In genomic region chr16:70352571-70352970, GRCm38 (mm10) we compare ENCODE assay signal across 16 mouse cellular contexts. TPM values are rescaled to one million over a fixed set of nuclear protein-coding genes. Genes with fewer than 3 reads are reported as not detected.
A peak's percentile ranks its signal among the peaks of the same experiment; 100 is the strongest.
DNase-seq lines count a peak whose midpoint lies in the region; ATAC-seq lines count a peak whose summit lies in the region.
"Had no signal": no experiment of that assay in that cellular context is flagged by ENCODE, and none has a peak within 500 bp of the region (broad histone marks: within the 10 kb centered on the region; RNA-seq: fewer than 3 reads in every experiment).

No protein-coding gene starts in this region.

- H3K4me2 ChIP-seq in kidney, embryonic 15.5 days = no peak overlapping the region
- H3K4me2 ChIP-seq in lung, embryonic 16.5 days (ENCODE audit: low read depth, low read length) = no peak overlapping the region
- no peak overlapping the region for H3K4me2 ChIP-seq in heart, embryonic 11.5 days
- H3K4me2 ChIP-seq: liver, embryonic 13.5 days had no signal

- no peak for ATAC-seq in kidney, embryonic 15.5 days (replicated peaks; ENCODE audit: low FRiP score)
- ATAC-seq in lung, embryonic 16.5 days (ENCODE audit: low read depth) = peak; percentile 72
- no peak for ATAC-seq in heart, embryonic 11.5 days (replicated peaks; ENCODE audit: insufficient number of reproducible peaks, low FRiP score, low TSS enrichment)
- ATAC-seq: forebrain, postnatal 0 days had no signal

- no peak overlapping the region for H3K4me3 ChIP-seq in kidney, embryonic 15.5 days (replicated peaks)
- H3K4me3 ChIP-seq in lung, embryonic 16.5 days (ENCODE audit: low read length) = no peak overlapping the region
- no peak overlapping the region for H3K4me3 ChIP-seq in heart, embryonic 11.5 days (ENCODE audit: low read depth, low read length)
- H3K4me3 ChIP-seq: heart, embryonic 13.5 days; left cerebral cortex, adult 2 months; liver, embryonic 13.5 days; neural tube, embryonic 12.5 days had no signal

- no peak overlapping the region for H3K27ac ChIP-seq in kidney, embryonic 15.5 days
- no peak overlapping the region for H3K27ac ChIP-seq in lung, embryonic 16.5 days (ENCODE audit: low read length)
- H3K27ac ChIP-seq in heart, embryonic 11.5 days (ENCODE audit: low read depth, low read length) = no peak overlapping the region
- H3K27ac ChIP-seq: left cerebral cortex, adult 2 months; liver, embryonic 13.5 days; neural tube, embryonic 12.5 days had no signal

- H3K9me3 ChIP-seq in kidney, embryonic 15.5 days (replicated peaks) = no peaks in the 10 kb centered on the region
- H3K9me3 ChIP-seq in lung, embryonic 16.5 days (ENCODE audit: control insufficient read depth, low read length) = no peaks in the 10 kb centered on the region
- H3K9me3 ChIP-seq in heart, embryonic 11.5 days (replicated peaks; ENCODE audit: control insufficient read depth, low read length) = no peaks in the 10 kb centered on the region
- H3K9me3 ChIP-seq: liver, embryonic 13.5 days; neural tube, embryonic 12.5 days had no signal

- no peaks in the 10 kb centered on the region for H3K36me3 ChIP-seq in kidney, embryonic 15.5 days
- no peaks in the 10 kb centered on the region for H3K36me3 ChIP-seq in lung, embryonic 16.5 days (ENCODE audit: control insufficient read depth, insufficient read depth, low read length)
- no peaks in the 10 kb centered on the region for H3K36me3 ChIP-seq in heart, embryonic 11.5 days (ENCODE audit: control insufficient read depth, insufficient read depth, low read length)
- H3K36me3 ChIP-seq: heart, embryonic 13.5 days; liver, embryonic 13.5 days; neural tube, embryonic 12.5 days had no signal

- WGBS in kidney, embryonic 15.5 days = 53% methylated on average over 3 of the region's 3 CpGs
- 28% methylated on average over 3 of the region's 3 CpGs for WGBS in lung, embryonic 16.5 days
- 67% methylated on average over 3 of the region's 3 CpGs for WGBS in heart, embryonic 11.5 days (ENCODE audit: insufficient replicate concordance)

- no peaks in the 10 kb centered on the region for H3K27me3 ChIP-seq in kidney, embryonic 15.5 days
- no peaks in the 10 kb centered on the region for H3K27me3 ChIP-seq in lung, embryonic 16.5 days (ENCODE audit: control insufficient read depth, insufficient read depth, low read depth, low read length)
- no peaks in the 10 kb centered on the region for H3K27me3 ChIP-seq in heart, embryonic 11.5 days (ENCODE audit: control insufficient read depth, insufficient read depth, low read length)
- H3K27me3 ChIP-seq: heart, embryonic 13.5 days; liver, embryonic 13.5 days; neural tube, embryonic 12.5 days; Patski had no signal

- H3K9ac ChIP-seq in kidney, embryonic 15.5 days = no peak overlapping the region
- no peak overlapping the region for H3K9ac ChIP-seq in lung, embryonic 16.5 days (ENCODE audit: low read length)
- H3K9ac ChIP-seq in heart, embryonic 11.5 days (ENCODE audit: low read depth, low read length) = no peak overlapping the region
- H3K9ac ChIP-seq: forebrain, postnatal 0 days; heart, embryonic 13.5 days; liver, embryonic 13.5 days; neural tube, embryonic 12.5 days had no signal

- peak; percentile 31 for DNase-seq in kidney, adult 9 months
- no peak for DNase-seq in lung, postnatal 14 days
- DNase-seq in adipocyte (ENCODE audit: low spot score) = peak; percentile 56
- DNase-seq in lung, postnatal 10 days = peak; percentile 45
- DNase-seq: forebrain, postnatal 0 days; layer of hippocampus, adult 9-11 months; liver, embryonic 13.5 days; thymus, adult 18-20 months; thymus, postnatal 4 days had no signal

- H3K4me1 ChIP-seq in kidney, embryonic 15.5 days = peaks cover 6% of the 10 kb centered on the region
- no peaks in the 10 kb centered on the region for H3K4me1 ChIP-seq in lung, embryonic 16.5 days (replicated peaks; ENCODE audit: control insufficient read depth, insufficient read depth, low read length)
- no peaks in the 10 kb centered on the region for H3K4me1 ChIP-seq in heart, embryonic 11.5 days (ENCODE audit: control insufficient read depth, insufficient read depth, low read length)
- H3K4me1 ChIP-seq: liver, embryonic 13.5 days; neural tube, embryonic 12.5 days had no signal

RNA-seq across cellular contexts. Expression of gene Gbe1, which starts 38.8 kb away (rescaled TPM):
- polyA plus RNA-seq in kidney, embryonic 15.5 days (2015; fragmentation: Nextera tagmentation; extraction: Ambion mirVana) = 27.1 and 29.8 TPM in 2 replicates
- polyA plus RNA-seq in lung, embryonic 16.5 days (2015; fragmentation: Nextera tagmentation; extraction: Ambion mirVana) = 35.8 and 38.3 TPM in 2 replicates
- polyA plus RNA-seq in heart, embryonic 11.5 days (2014; fragmentation: Nextera tagmentation; extraction: Ambion mirVana) = 44.6 and 50.2 TPM in 2 replicates
